Mouse (Mus musculus) lung, postnatal 14 days (tissue): ENCODE results near the gene Fadd.

ENCODE experiments used
- DNase-seq: peaks from one replicate; pipeline ENCODE4 v3.0.0; 2021

Fadd gene

GRCm38 (mm10) chr7:144582284-144582980 is at the start of gene Fadd:
TSS of gene Fadd (minus strand) at chr7:144582463.
- peak; percentile 97 for DNase-seq

GRCm38 (mm10) chr7:144630622-144631021 is 48.4 kb upstream of the Fadd start:
- no peak for DNase-seq

GRCm38 (mm10) chr7:144628334-144628915 is 46.2 kb upstream of the Fadd start:
- DNase-seq: peak; percentile 28

GRCm38 (mm10) chr7:144627606-144628333 is 45.5 kb upstream of the Fadd start:
- DNase-seq: no peak

GRCm38 (mm10) chr7:144626042-144626441 is 43.8 kb upstream of the Fadd start:
- DNase-seq: no peak

- no peak for DNase-seq
Observed at GRCm38 (mm10) chr7:144620721-144621681, 38.7 kb upstream of the Fadd start.

GRCm38 (mm10) chr7:144620315-144620714 is 38.1 kb upstream of the Fadd start:
- DNase-seq: no peak

- peak; percentile 58 for DNase-seq
Observed at GRCm38 (mm10) chr7:144615343-144615742, 33.1 kb upstream of the Fadd start.

GRCm38 (mm10) chr7:144612829-144613228 is 30.6 kb upstream of the Fadd start:
- no peak for DNase-seq

GRCm38 (mm10) chr7:144612351-144612750 is 30.1 kb upstream of the Fadd start:
- DNase-seq: no peak

GRCm38 (mm10) chr7:144611595-144611994 is 29.3 kb upstream of the Fadd start:
- no peak for DNase-seq

- DNase-seq: peak; percentile 38
Observed at GRCm38 (mm10) chr7:144609568-144609967, 27.3 kb upstream of the Fadd start.

- no peak for DNase-seq
Observed at GRCm38 (mm10) chr7:144607862-144608261, 25.6 kb upstream of the Fadd start.

GRCm38 (mm10) chr7:144604735-144605134 is 22.5 kb upstream of the Fadd start:
- DNase-seq: peak; percentile 25

GRCm38 (mm10) chr7:144604291-144604690 is 22.0 kb upstream of the Fadd start:
- peak; percentile 23 for DNase-seq

- no peak for DNase-seq
Observed at GRCm38 (mm10) chr7:144600333-144600900, 18.2 kb upstream of the Fadd start.

- no peak for DNase-seq
Observed at GRCm38 (mm10) chr7:144589508-144589907, 7.2 kb upstream of the Fadd start.

GRCm38 (mm10) chr7:144587291-144587690 is 5.0 kb upstream of the Fadd start:
- DNase-seq: peak; percentile 64

GRCm38 (mm10) chr7:144585648-144586047 is 3.4 kb upstream of the Fadd start:
- peak; percentile 82 for DNase-seq

GRCm38 (mm10) chr7:144583619-144584018 is 1.4 kb upstream of the Fadd start:
- DNase-seq: peak; percentile 58

- DNase-seq: peak; percentile 81
Observed at GRCm38 (mm10) chr7:144581559-144582283, 542 bp downstream of the Fadd start.

GRCm38 (mm10) chr7:144577876-144578275 is 4.4 kb downstream of the Fadd start:
- DNase-seq: no peak
